Mouse (Mus musculus) C2C12 (cell line): ENCODE measurements around the gene Muc20. TPM values are rescaled to one million over a fixed set of nuclear protein-coding genes. Genes with fewer than 3 reads are reported as not detected.

Experiments
- H3K27me3 ChIP-seq: one replicate; pipeline ENCODE4 v1.6.1; 2011; ENCODE audit not compliant: control insufficient read depth, insufficient read depth, insufficient read length
- H3K36me3 ChIP-seq: one replicate; pipeline ENCODE4 v1.6.1; 2011; ENCODE audit not compliant: control insufficient read depth, insufficient read depth
- H3K4me3 ChIP-seq: one replicate; pipeline ENCODE4 v1.5.1; 2011; ENCODE audit warnings: mild to moderate bottlenecking, control low read depth; ENCODE audit not compliant: poor library complexity, insufficient read depth, severe bottlenecking
- H3K79me2 ChIP-seq: one replicate; pipeline ENCODE4 v1.6.1; 2011; ENCODE audit not compliant: control insufficient read depth, insufficient read depth
- H3K79me3 ChIP-seq: one replicate; pipeline ENCODE4 v1.6.1; 2011; ENCODE audit warnings: low read depth, control low read depth
- H3ac ChIP-seq: one replicate; pipeline ENCODE3; 2011; ENCODE audit warnings: low read depth; ENCODE audit not compliant: control insufficient read depth, insufficient read length
- CEBPB ChIP-seq: IDR thresholded peaks from one replicate; pipeline ENCODE4 v1.6.1; 2011; ENCODE audit warnings: low read depth, mild to moderate bottlenecking, control low read depth, moderate library complexity
- CTCF ChIP-seq: IDR thresholded peaks from one replicate; pipeline ENCODE4 v1.5.1; 2011; ENCODE audit not compliant: control insufficient read depth, insufficient read depth, insufficient read length
- FOSL1 ChIP-seq: IDR thresholded peaks from one replicate; pipeline ENCODE4 v1.8.0; 2011; ENCODE audit warnings: mild to moderate bottlenecking, low read length; ENCODE audit not compliant: poor library complexity, insufficient read depth, severe bottlenecking
- MAX ChIP-seq: IDR thresholded peaks from one replicate; pipeline ENCODE4 v1.6.1; 2011; ENCODE audit warnings: mild to moderate bottlenecking, control low read depth
- MYOD1 ChIP-seq: IDR thresholded peaks from one replicate; pipeline ENCODE4 v1.6.1; 2011; ENCODE audit warnings: low read depth; ENCODE audit not compliant: control insufficient read depth, insufficient read length
- MYOG ChIP-seq: IDR thresholded peaks from one replicate; pipeline ENCODE4 v1.6.1; 2011; ENCODE audit not compliant: control insufficient read depth, insufficient read length; ENCODE audit errors: extremely low read depth
- USF1 ChIP-seq: IDR thresholded peaks from one replicate; pipeline ENCODE4 v1.6.1; 2011; ENCODE audit warnings: low read depth, mild to moderate bottlenecking, control low read depth, moderate library complexity
- polyA plus RNA-seq: library from polyadenylated mRNA; unstranded; fragments of >200 nt; fragmentation: generic; extraction: Trizol; gene quantifications from one replicate; pipeline ENCODE4 v1.2.1, GENCODE M21; 2012; ENCODE audit warnings: missing spikeins

Gene Muc20
- polyA plus RNA-seq, 1 experiment = not detected

DNA sequence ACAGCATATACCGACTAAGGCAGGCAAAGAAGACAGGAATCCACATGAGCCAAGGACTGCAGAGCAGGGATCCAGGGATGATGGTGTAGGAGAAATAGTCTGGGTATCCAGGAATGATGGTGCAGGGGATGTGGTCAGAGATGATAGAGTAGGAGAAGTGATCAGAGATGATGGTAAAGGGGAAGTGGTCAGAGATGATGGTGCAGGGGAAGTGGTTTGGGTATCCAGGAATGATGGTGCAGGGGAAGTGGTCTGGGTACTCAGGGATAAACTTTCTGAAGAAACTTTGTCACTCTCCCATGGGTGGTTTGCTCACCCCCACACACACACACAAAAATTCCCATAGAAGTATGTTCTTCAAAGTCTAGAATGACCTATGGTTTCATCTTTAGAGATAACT lies 2.1 kb downstream of the Muc20 start:
- Histone ChIP-seq H3ac (no peak overlapping the region), H3K27me3 (no peaks in the 10 kb centered on the region), H3K4me3 (no peak overlapping the region), H3K79me2 (no peaks in the 10 kb centered on the region), H3K36me3 (no peaks in the 10 kb centered on the region), H3K79me3 (no peaks in the 10 kb centered on the region)
- TF ChIP-seq MYOG (no peak), FOSL1 (no peak), MAX (no peak), MYOD1 (no peak), CTCF (no peak), USF1 (no peak), CEBPB (no peak)

DNA sequence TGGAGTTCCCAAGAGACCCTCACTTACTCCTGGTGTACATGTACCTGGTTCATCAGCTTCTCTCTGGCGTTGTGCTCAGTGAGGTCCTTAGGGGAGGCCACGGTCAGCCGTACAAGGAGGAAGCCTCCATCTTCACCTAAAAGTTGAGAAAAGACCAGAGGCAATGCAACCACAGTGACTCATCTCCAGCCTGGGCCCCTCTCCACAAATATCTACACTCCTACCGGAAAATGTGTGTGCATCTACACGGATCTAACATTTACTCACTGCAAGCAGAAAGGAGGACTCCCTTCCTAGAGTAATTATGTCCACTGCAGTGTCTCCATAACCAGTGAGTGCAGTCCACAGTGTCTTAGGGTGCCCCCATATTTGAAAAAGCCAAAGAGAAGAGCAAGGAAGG lies 7.2 kb downstream of the Muc20 start:
- Histone ChIP-seq H3K4me3 (no peak overlapping the region), H3K36me3 (no peaks in the 10 kb centered on the region), H3K27me3 (no peaks in the 10 kb centered on the region), H3K79me3 (no peaks in the 10 kb centered on the region), H3ac (no peak overlapping the region), H3K79me2 (no peaks in the 10 kb centered on the region)
- no peak for TF ChIP-seq FOSL1

GRCm38 (mm10) chr16:32784840-32785239 lies 12.4 kb downstream of the Muc20 start:
- Histone ChIP-seq H3K27me3 (no peaks in the 10 kb centered on the region), H3K36me3 (no peaks in the 10 kb centered on the region), H3K4me3 (no peak overlapping the region), H3K79me3 (no peaks in the 10 kb centered on the region), H3ac (no peak overlapping the region), H3K79me2 (no peaks in the 10 kb centered on the region)
- no peak for TF ChIP-seq MAX
- TF ChIP-seq USF1 = no peak
- no peak for TF ChIP-seq CEBPB
- no peak for TF ChIP-seq MYOD1
- no peak for TF ChIP-seq FOSL1
- TF ChIP-seq CTCF = no peak
- TF ChIP-seq MYOG = no peak

DNA sequence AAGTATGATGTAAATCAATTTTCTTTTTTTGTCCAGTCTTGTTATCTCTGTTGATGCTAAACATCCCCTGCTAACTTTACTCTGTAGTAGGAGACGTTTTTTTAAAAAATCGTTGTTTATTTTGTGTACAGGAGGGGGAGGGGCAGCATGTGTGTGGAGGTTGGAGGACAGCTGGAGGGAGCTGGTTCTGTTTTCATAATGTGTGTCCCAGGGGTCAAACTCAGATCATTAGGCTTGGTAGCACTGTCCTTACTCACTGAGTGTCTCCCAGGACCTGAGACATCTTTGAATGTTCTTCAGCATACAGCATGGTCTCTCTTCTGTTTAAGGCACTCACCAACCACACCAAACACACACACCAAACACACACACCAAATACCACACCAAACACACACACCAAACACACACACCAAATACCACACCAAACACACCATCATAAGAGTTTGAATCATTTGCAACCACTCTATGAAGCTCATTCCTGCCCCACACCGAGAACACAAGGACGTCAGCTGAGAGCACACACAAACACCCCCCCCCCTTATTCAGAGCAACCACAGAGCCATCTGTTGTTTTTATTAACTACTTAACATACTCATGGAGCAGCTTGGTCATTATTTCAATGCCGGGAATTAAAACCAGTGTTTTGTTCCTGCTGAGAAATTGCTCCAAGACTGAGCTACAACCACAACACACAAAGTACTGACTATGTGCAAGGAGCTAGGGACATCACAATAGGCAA lies 13.7 kb downstream of the Muc20 start:
- no peaks in the 10 kb centered on the region for H3K36me3 ChIP-seq
- H3K27me3 ChIP-seq = no peaks in the 10 kb centered on the region
- H3ac ChIP-seq = no peak overlapping the region
- H3K79me3 ChIP-seq = no peaks in the 10 kb centered on the region
- H3K79me2 ChIP-seq = no peaks in the 10 kb centered on the region
- TF ChIP-seq MAX (no peak), MYOD1 (no peak), CEBPB (no peak), USF1 (no peak), FOSL1 (no peak), CTCF (no peak), MYOG (no peak)
- no peak overlapping the region for H3K4me3 ChIP-seq

- TF ChIP-seq MYOG = no peak
- TF ChIP-seq MAX = no peak
- no peak for TF ChIP-seq USF1
- no peak for TF ChIP-seq MYOD1
- no peak for TF ChIP-seq FOSL1
- no peak for TF ChIP-seq CEBPB
- TF ChIP-seq CTCF = no peak
- Histone ChIP-seq H3K27me3 (no peaks in the 10 kb centered on the region), H3K79me2 (no peaks in the 10 kb centered on the region), H3K36me3 (no peaks in the 10 kb centered on the region), H3K79me3 (no peaks in the 10 kb centered on the region), H3K4me3 (no peak overlapping the region), H3ac (no peak overlapping the region)
Observed at GRCm38 (mm10) chr16:32778956-32779355, 18.3 kb downstream of the Muc20 start.

GRCm38 (mm10) chr16:32776676-32777075 lies 20.6 kb downstream of the Muc20 start:
- Histone ChIP-seq H3K4me3 (no peak overlapping the region), H3K79me3 (no peaks in the 10 kb centered on the region), H3K79me2 (no peaks in the 10 kb centered on the region), H3K27me3 (no peaks in the 10 kb centered on the region), H3K36me3 (no peaks in the 10 kb centered on the region), H3ac (no peak overlapping the region)
- TF ChIP-seq FOSL1 (no peak), MYOD1 (peak; percentile 79), CEBPB (peak; percentile 75)
